Mouse (Mus musculus): ENCODE data around the gene Lpar3. TPM values are rescaled to one million over a fixed set of nuclear protein-coding genes. Genes with fewer than 3 reads are reported as not detected.

Gene Lpar3
- 0.45 and 0.77 TPM in 2 replicates for polyA plus RNA-seq (2015; fragmentation: Nextera tagmentation; extraction: Ambion mirVana)

GRCm38 (mm10) chr3:146220776-146221486 is at the start of gene Lpar3:
Gene Lpar3 (plus strand): TSS chr3:146220963.

Other genes starting within 250 kb of the Lpar3 start
- 0.85 and 1.1 TPM in 2 replicates for gene Syde2, start 233.1 kb upstream of the Lpar3 start, polyA plus RNA-seq (2015; fragmentation: Nextera tagmentation; extraction: Ambion mirVana)
- not detected in 2 replicates for gene Wdr63, start 112.8 kb upstream of the Lpar3 start, polyA plus RNA-seq (2015; fragmentation: Nextera tagmentation; extraction: Ambion mirVana)
- 0.26 and 0.49 TPM in 2 replicates for gene Mcoln3, start 103.5 kb upstream of the Lpar3 start, polyA plus RNA-seq (2015; fragmentation: Nextera tagmentation; extraction: Ambion mirVana)
- 0.97 and 1.2 TPM in 2 replicates for gene Mcoln2, start 71.1 kb upstream of the Lpar3 start, polyA plus RNA-seq (2015; fragmentation: Nextera tagmentation; extraction: Ambion mirVana)
- 13.5 and 14.6 TPM in 2 replicates for gene Ssx2ip, start 183.7 kb downstream of the Lpar3 start, polyA plus RNA-seq (2015; fragmentation: Nextera tagmentation; extraction: Ambion mirVana)
- 8.8 and 9.6 TPM in 2 replicates for gene Ctbs, start 228.8 kb downstream of the Lpar3 start, polyA plus RNA-seq (2015; fragmentation: Nextera tagmentation; extraction: Ambion mirVana)

All from skeletal muscle tissue, postnatal 0 days (tissue).